Mouse (Mus musculus) monocyte, adult 5-6 weeks (primary cell): ENCODE measurements around the gene Syn3. TPM values are rescaled to one million over a fixed set of nuclear protein-coding genes. Genes with fewer than 3 reads are reported as not detected.
"Not testable (repeated sequence)": the region's sequence is repeated elsewhere in the genome, so short reads cannot be mapped to it uniquely, and the experiment has no call there.

Experiments
- ATAC-seq: fragments of 153-309, 156-312 bp; replicated peaks from 2 replicates; pipeline ENCODE4 v1.8.0; 2017; ENCODE audit warnings: mild to moderate bottlenecking; ENCODE audit not compliant: low TSS enrichment, insufficient number of reproducible peaks, severe bottlenecking, poor library complexity, low FRiP score
- total RNA-seq: library from RNA; stranded (forward); fragments of 200-1000, 200-491, 200-594 nt; gene quantifications from 3 replicates; pipeline ENCODE4 v1.2.3, GENCODE M21; 2017

Syn3 gene
- total RNA-seq, 1 experiment from 2014 or later = not detected

GRCm38 (mm10) chr10:86122456-86122855 is 376.2 kb downstream of the Syn3 start:
- not testable (repeated sequence) for ATAC-seq

GRCm38 (mm10) chr10:86116268-86116667 is 382.4 kb downstream of the Syn3 start:
- no peak for ATAC-seq

- ATAC-seq = no peak
Observed at GRCm38 (mm10) chr10:86114431-86114848, 384.3 kb downstream of the Syn3 start.

GRCm38 (mm10) chr10:86108797-86109196 is 389.9 kb downstream of the Syn3 start:
- ATAC-seq = no peak

- ATAC-seq = no peak
Observed at GRCm38 (mm10) chr10:86107681-86108080, 391.0 kb downstream of the Syn3 start.

GRCm38 (mm10) chr10:86103976-86104375 is 394.7 kb downstream of the Syn3 start:
- no peak for ATAC-seq

- no peak for ATAC-seq
Observed at GRCm38 (mm10) chr10:86100281-86100851, 398.3 kb downstream of the Syn3 start.

GRCm38 (mm10) chr10:86098363-86098762 is 400.3 kb downstream of the Syn3 start:
- ATAC-seq = no peak

GRCm38 (mm10) chr10:86093109-86094035 is 405.3 kb downstream of the Syn3 start:
- no peak for ATAC-seq

- no peak for ATAC-seq
Observed at GRCm38 (mm10) chr10:86091919-86092318, 406.8 kb downstream of the Syn3 start.

- no peak for ATAC-seq
Observed at GRCm38 (mm10) chr10:86079921-86080320, 418.8 kb downstream of the Syn3 start.

GRCm38 (mm10) chr10:86078761-86079160 is 419.9 kb downstream of the Syn3 start:
- no peak for ATAC-seq

GRCm38 (mm10) chr10:86077272-86077671 is 421.4 kb downstream of the Syn3 start:
- no peak for ATAC-seq

GRCm38 (mm10) chr10:86074971-86075711 is 423.6 kb downstream of the Syn3 start:
- no peak for ATAC-seq

GRCm38 (mm10) chr10:86074134-86074533 is 424.6 kb downstream of the Syn3 start:
- ATAC-seq = no peak

GRCm38 (mm10) chr10:86070751-86071150 is 427.9 kb downstream of the Syn3 start:
- ATAC-seq = no peak

- no peak for ATAC-seq
Observed at GRCm38 (mm10) chr10:86069341-86069740, 429.4 kb downstream of the Syn3 start.

- ATAC-seq = no peak
Observed at GRCm38 (mm10) chr10:86067911-86068310, 430.8 kb downstream of the Syn3 start.

- ATAC-seq = no peak
Observed at GRCm38 (mm10) chr10:86066651-86067050, 432.0 kb downstream of the Syn3 start.
